31 mouse cellular contexts compared by ENCODE assay signal in genomic region chr2:76251379-76251778, GRCm38 (mm10).
"Had no signal": no experiment of that assay in that cellular context is flagged by ENCODE, and none has a peak within 500 bp of the region (broad histone marks: within the 10 kb centered on the region; RNA-seq: fewer than 3 reads in every experiment).

No protein-coding gene starts in this region.

- DNase-seq: left cerebral cortex, postnatal 4 days; liver; liver, embryonic 13.5 days; liver, postnatal 0 days; lung, adult 18-20 months; lung, adult 2 months; lung, embryonic 14.5 days; lung, postnatal 10 days; lung, postnatal 14 days; lung, postnatal 4 days; midbrain, embryonic 14.5 days had no signal

- H3K4me1 ChIP-seq: limb, embryonic 13.5 days; limb, embryonic 15.5 days; liver, embryonic 13.5 days; liver, embryonic 15.5 days; lung, embryonic 15.5 days; midbrain, embryonic 10.5 days; midbrain, embryonic 12.5 days; midbrain, embryonic 13.5 days; midbrain, embryonic 15.5 days; neural tube, embryonic 12.5 days had no signal

- H3K4me2 ChIP-seq: limb, embryonic 12.5 days; limb, embryonic 13.5 days; limb, embryonic 15.5 days; liver, embryonic 11.5 days; liver, embryonic 12.5 days; liver, embryonic 13.5 days; liver, embryonic 15.5 days; lung, embryonic 14.5 days; lung, embryonic 15.5 days; midbrain, embryonic 11.5 days; midbrain, embryonic 12.5 days; midbrain, embryonic 13.5 days; midbrain, embryonic 15.5 days; neural tube, embryonic 12.5 days had no signal

- H3K9me3 ChIP-seq: limb, embryonic 10.5 days; limb, embryonic 12.5 days; limb, embryonic 13.5 days; limb, embryonic 15.5 days; liver, embryonic 12.5 days; liver, embryonic 13.5 days; liver, embryonic 15.5 days; lung, embryonic 15.5 days; midbrain, embryonic 10.5 days; midbrain, embryonic 12.5 days; midbrain, embryonic 13.5 days; midbrain, embryonic 15.5 days; neural tube, embryonic 12.5 days had no signal

- H3K9ac ChIP-seq: limb, embryonic 12.5 days; limb, embryonic 13.5 days; limb, embryonic 15.5 days; liver, embryonic 12.5 days; liver, embryonic 13.5 days; liver, embryonic 14.5 days; liver, embryonic 15.5 days; liver, postnatal 0 days; lung, embryonic 14.5 days; lung, embryonic 15.5 days; midbrain, embryonic 12.5 days; midbrain, embryonic 13.5 days; midbrain, embryonic 15.5 days; neural tube, embryonic 12.5 days had no signal

- H3K27ac ChIP-seq: limb, embryonic 10.5 days; limb, embryonic 12.5 days; limb, embryonic 13.5 days; limb, embryonic 15.5 days; liver, embryonic 12.5 days; liver, embryonic 13.5 days; liver, embryonic 14.5 days; liver, embryonic 15.5 days; lung, embryonic 15.5 days; macrophage; midbrain, embryonic 10.5 days; midbrain, embryonic 12.5 days; midbrain, embryonic 13.5 days; midbrain, embryonic 15.5 days; neural tube, embryonic 12.5 days had no signal

- ATAC-seq: liver, embryonic 12.5 days; liver, postnatal 0 days; lung, postnatal 0 days; midbrain, embryonic 13.5 days; midbrain, embryonic 15.5 days; midbrain, embryonic 16.5 days had no signal

- H3K27me3 ChIP-seq: limb, embryonic 12.5 days; limb, embryonic 13.5 days; limb, embryonic 15.5 days; liver, embryonic 12.5 days; liver, embryonic 13.5 days; liver, embryonic 15.5 days; lung, embryonic 15.5 days; megakaryocyte, embryonic 14.5 days; midbrain, embryonic 12.5 days; midbrain, embryonic 13.5 days; midbrain, embryonic 15.5 days; neural tube, embryonic 12.5 days had no signal

- H3K4me3 ChIP-seq: limb, embryonic 10.5 days; limb, embryonic 12.5 days; limb, embryonic 13.5 days; limb, embryonic 15.5 days; liver, embryonic 12.5 days; liver, embryonic 13.5 days; liver, embryonic 15.5 days; lung, embryonic 15.5 days; megakaryocyte, embryonic 14.5 days; midbrain, embryonic 10.5 days; midbrain, embryonic 12.5 days; midbrain, embryonic 13.5 days; midbrain, embryonic 15.5 days; myocyte; neural tube, embryonic 12.5 days had no signal

- H3K36me3 ChIP-seq: limb, embryonic 10.5 days; limb, embryonic 12.5 days; limb, embryonic 13.5 days; limb, embryonic 15.5 days; liver, embryonic 12.5 days; liver, embryonic 13.5 days; liver, embryonic 15.5 days; lung, embryonic 15.5 days; midbrain, embryonic 10.5 days; midbrain, embryonic 12.5 days; midbrain, embryonic 13.5 days; midbrain, embryonic 15.5 days; neural tube, embryonic 12.5 days had no signal
